Mouse (Mus musculus): ENCODE measurements around the gene Tmem26.
"Not testable (repeated sequence)": the region's sequence is repeated elsewhere in the genome, so short reads cannot be mapped to it uniquely, and the experiment has no call there.

Gene Tmem26

GRCm38 (mm10) chr10:68723568-68724360, at the start of gene Tmem26:
Gene Tmem26, plus strand, starts transcription at chr10:68723646.
- DNase-seq (ENCODE audit: low spot score): peak; percentile 39

- DNase-seq (ENCODE audit: low spot score): no peak
Observed at GRCm38 (mm10) chr10:68678678-68679077, 44.8 kb upstream of the Tmem26 start.

GRCm38 (mm10) chr10:68681233-68681632, 42.2 kb upstream of the Tmem26 start:
- DNase-seq (ENCODE audit: low spot score): no peak

GRCm38 (mm10) chr10:68685510-68685909, 37.9 kb upstream of the Tmem26 start:
- DNase-seq (ENCODE audit: low spot score): no peak

GRCm38 (mm10) chr10:68691116-68691515, 32.3 kb upstream of the Tmem26 start:
- DNase-seq (ENCODE audit: low spot score): no peak

GRCm38 (mm10) chr10:68692401-68692800, 31.0 kb upstream of the Tmem26 start:
- no peak for DNase-seq (ENCODE audit: low spot score)

- no peak for DNase-seq (ENCODE audit: low spot score)
Observed at GRCm38 (mm10) chr10:68695760-68696336, 27.6 kb upstream of the Tmem26 start.

- no peak for DNase-seq (ENCODE audit: low spot score)
Observed at GRCm38 (mm10) chr10:68704268-68704667, 19.2 kb upstream of the Tmem26 start.

GRCm38 (mm10) chr10:68705471-68706036, 17.9 kb upstream of the Tmem26 start:
- no peak for DNase-seq (ENCODE audit: low spot score)

- DNase-seq (ENCODE audit: low spot score): no peak
Observed at GRCm38 (mm10) chr10:68707014-68707852, 16.2 kb upstream of the Tmem26 start.

GRCm38 (mm10) chr10:68712926-68713325, 10.5 kb upstream of the Tmem26 start:
- no peak for DNase-seq (ENCODE audit: low spot score)

GRCm38 (mm10) chr10:68714302-68714701, 9.1 kb upstream of the Tmem26 start:
- DNase-seq (ENCODE audit: low spot score): no peak

- DNase-seq (ENCODE audit: low spot score): no peak
Observed at GRCm38 (mm10) chr10:68715396-68715795, 8.1 kb upstream of the Tmem26 start.

GRCm38 (mm10) chr10:68718375-68718774, 5.1 kb upstream of the Tmem26 start:
- no peak for DNase-seq (ENCODE audit: low spot score)

- DNase-seq (ENCODE audit: low spot score): peak; percentile 7
Observed at GRCm38 (mm10) chr10:68720887-68721400, 2.5 kb upstream of the Tmem26 start.

- DNase-seq (ENCODE audit: low spot score): no peak
Observed at GRCm38 (mm10) chr10:68723015-68723414, 431 bp upstream of the Tmem26 start.

- DNase-seq (ENCODE audit: low spot score): peak; percentile 10
Observed at GRCm38 (mm10) chr10:68724361-68724720, 895 bp downstream of the Tmem26 start.

GRCm38 (mm10) chr10:68727464-68727863, 4.0 kb downstream of the Tmem26 start:
- no peak for DNase-seq (ENCODE audit: low spot score)

- no peak for DNase-seq (ENCODE audit: low spot score)
Observed at GRCm38 (mm10) chr10:68735621-68736020, 12.2 kb downstream of the Tmem26 start.

GRCm38 (mm10) chr10:68737391-68737790, 13.9 kb downstream of the Tmem26 start:
- DNase-seq (ENCODE audit: low spot score): no peak

GRCm38 (mm10) chr10:68738981-68739380, 15.5 kb downstream of the Tmem26 start:
- not testable (repeated sequence) for DNase-seq (ENCODE audit: low spot score)

GRCm38 (mm10) chr10:68740251-68740650, 16.8 kb downstream of the Tmem26 start:
- no peak for DNase-seq (ENCODE audit: low spot score)
